Mouse (Mus musculus) 416B (cell line): ENCODE results near the gene Zkscan7.

Source experiments
- DNase-seq: peaks from one replicate; pipeline ENCODE4 v3.0.0; 2011; ENCODE audit warnings: low read depth

Zkscan7 gene

GRCm38 (mm10) chr9:122902717-122903535 lies 17.4 kb downstream of the Zkscan7 start:
- no peak for DNase-seq

- DNase-seq: no peak
Observed at GRCm38 (mm10) chr9:122922436-122922835, 37.0 kb downstream of the Zkscan7 start.

DNA sequence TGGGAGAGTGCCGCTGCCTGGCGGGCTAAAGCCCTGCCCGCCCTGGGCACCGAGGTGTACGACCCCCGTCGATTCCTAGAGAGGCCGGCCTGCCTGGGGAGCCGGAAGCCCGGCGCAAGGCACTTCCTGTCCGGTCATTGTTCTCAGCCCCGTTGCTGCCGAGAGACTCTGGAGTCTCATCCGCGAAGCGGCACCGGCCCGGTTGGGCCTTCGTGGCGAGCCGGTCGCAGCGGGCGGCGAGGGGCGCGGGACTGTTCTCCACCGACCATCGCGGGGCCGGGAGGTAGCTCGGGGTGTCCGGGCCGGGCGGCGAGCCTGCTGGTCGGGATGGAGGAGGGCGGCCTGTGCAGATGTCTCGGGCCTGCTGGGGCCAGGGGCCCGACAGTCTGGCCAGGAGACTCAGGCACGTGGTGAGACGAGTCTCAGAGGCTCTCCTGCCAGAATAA lies 37.5 kb downstream of the Zkscan7 start, which contains the start of gene Zfp105:
TSS of gene Zfp105 (plus strand) at position 137 of the 446 bp plus-strand sequence.
- DNase-seq: no peak

DNA sequence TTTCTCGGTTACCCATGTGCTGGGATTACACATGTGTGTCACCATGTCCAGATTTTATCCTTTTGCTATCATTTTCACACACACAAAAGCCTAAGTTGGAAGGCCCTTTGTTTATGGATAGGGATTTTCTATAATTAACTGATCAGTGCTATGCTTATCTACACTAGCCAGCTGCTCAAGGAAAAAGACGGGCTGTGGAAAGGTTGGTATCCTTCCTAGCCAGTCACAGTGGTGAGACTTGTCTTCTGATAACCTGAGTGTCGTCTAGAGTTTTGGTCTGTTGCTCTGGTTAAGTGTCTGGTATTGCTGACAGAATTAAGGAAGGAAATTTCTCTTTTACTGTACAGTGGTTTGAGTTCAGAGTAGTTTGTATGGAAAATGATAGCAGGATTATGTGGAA lies 43.4 kb downstream of the Zkscan7 start:
- no peak for DNase-seq
